Mouse (Mus musculus): ENCODE results near the gene Gamt. TPM values are rescaled to one million over a fixed set of nuclear protein-coding genes. Genes with fewer than 3 reads are reported as not detected.
"Not testable (repeated sequence)": the region's sequence is repeated elsewhere in the genome, so short reads cannot be mapped to it uniquely, and the experiment has no call there.

Gamt gene
- total RNA-seq, 2 experiments from 2014 or later = 8.9 to 14.8 TPM

DNA sequence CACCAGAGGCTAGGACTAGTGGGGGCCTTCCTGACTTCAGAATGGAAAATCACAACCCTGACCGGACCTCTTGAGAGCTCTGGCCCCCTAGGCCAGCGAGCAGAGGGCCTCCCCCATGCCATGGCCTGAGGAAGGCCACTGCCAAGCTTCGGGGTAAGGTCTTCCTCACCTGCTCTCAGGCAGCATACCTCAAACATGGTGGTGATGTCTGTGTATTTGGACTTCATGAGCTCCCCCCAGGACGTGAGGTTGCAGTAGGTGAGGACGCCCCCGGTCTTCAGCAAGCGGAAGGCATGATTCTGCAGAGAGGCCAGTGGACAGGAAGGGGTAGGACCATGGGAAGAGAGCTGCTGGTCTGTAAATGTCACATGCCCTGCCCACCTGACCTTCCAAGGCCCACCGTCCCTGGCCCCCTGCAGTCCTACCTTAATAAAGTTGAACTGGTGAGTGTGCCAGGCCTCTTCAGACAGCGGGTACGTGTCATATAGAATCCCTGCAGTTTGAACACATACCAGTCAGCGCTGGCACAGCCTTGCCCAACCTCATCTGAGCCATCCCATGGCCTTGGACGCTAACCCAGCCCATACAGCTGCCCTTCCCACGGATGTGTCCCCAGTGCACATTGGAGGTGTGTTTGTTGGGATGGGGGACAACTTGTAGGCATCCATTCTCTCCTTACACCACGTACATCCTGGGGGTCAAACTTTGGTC, 1.9 kb downstream of the Gamt start:
- no peak for DNase-seq

DNA sequence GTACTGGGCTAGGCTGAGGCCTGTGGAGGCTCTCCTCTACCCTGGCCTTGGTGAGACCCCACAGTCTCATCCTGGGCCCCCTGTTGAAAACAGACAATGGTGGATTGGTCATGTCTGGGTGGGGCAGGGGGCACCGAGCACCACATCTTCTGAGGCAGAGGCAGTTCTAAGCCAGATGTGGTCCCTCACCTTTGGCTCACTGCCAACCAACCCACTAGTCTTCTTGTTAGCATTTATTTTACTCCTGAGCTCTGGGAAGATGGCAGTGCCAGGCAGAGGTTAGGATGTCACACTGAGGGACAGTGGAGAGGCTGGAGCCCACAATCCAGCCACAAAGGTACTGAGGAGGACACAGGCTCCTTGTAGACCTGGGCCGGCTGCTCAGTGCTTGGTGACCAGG, 2.9 kb downstream of the Gamt start:
- no peak for DNase-seq

DNA sequence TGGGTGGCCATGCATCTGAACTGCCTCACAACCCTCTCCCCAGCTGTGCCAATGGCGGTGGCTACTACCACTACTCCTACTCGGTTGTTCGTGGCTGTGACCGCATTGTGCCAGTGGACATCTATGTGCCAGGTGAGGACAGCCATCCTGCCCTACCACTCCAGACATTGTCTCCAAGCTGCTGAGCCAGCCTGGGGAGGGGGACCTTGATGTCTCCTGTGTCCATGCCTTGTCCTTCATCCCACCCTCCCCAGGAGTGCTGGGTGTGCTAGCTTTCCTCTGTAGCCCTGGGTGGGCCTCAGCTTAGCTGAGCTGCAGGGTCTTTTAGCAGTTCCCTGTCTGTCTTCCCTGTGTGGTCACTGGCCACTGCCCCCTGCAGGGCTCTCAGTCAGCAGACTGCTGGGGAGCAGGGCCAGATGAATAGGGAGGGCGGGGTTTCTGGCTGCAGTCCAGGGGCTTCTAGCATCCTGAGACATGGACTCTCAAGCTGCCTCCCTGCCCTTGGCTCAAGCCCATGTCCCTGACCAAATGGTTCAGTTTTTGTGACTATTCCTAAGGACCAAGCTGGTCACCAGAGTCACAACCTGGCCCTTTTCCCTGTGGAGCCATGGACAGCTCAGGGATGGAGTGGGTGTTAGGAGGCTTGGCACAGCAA, 4.8 kb downstream of the Gamt start:
- DNase-seq = no peak

- DNase-seq = no peak
Observed at GRCm38 (mm10) chr10:80254331-80255297, 6.2 kb downstream of the Gamt start.

GRCm38 (mm10) chr10:80253551-80253950, 7.3 kb downstream of the Gamt start:
- no peak for DNase-seq

GRCm38 (mm10) chr10:80252493-80253274, 8.1 kb downstream of the Gamt start:
- DNase-seq = peak; percentile 67 to 76

GRCm38 (mm10) chr10:80252011-80252410, 8.8 kb downstream of the Gamt start:
- no peak for DNase-seq

DNA sequence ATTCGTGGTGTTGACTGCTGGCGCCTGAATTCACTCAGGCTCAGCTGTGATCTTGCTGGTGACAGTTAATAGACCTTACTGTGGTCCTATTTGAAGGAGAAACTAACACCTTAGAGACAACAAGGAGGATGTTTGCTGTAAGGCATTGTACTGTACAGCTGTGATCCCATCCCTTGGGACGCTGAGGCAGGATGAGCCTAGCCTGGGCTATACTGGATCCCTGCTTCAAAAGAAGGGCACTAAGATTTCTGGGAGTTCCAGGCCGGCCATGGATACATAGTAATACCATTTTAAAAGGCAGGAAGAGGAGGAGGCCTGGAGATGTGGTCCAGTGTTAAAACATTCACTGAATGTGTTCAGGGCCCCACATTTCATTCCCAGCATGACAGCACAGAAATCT, 10.2 kb downstream of the Gamt start:
- DNase-seq = no peak

GRCm38 (mm10) chr10:80250059-80250458, 10.8 kb downstream of the Gamt start:
- DNase-seq = no peak

GRCm38 (mm10) chr10:80248971-80249640, 11.7 kb downstream of the Gamt start, which contains the start of gene Ndufs7:
Gene Ndufs7, plus strand, starts transcription at chr10:80249121.
- peak; percentile 96 to 99 for DNase-seq

- DNase-seq = not testable (repeated sequence)
Observed at GRCm38 (mm10) chr10:80248437-80248836, 12.4 kb downstream of the Gamt start.

- DNase-seq = no peak
Observed at GRCm38 (mm10) chr10:80247849-80248248, 13.0 kb downstream of the Gamt start.

DNA sequence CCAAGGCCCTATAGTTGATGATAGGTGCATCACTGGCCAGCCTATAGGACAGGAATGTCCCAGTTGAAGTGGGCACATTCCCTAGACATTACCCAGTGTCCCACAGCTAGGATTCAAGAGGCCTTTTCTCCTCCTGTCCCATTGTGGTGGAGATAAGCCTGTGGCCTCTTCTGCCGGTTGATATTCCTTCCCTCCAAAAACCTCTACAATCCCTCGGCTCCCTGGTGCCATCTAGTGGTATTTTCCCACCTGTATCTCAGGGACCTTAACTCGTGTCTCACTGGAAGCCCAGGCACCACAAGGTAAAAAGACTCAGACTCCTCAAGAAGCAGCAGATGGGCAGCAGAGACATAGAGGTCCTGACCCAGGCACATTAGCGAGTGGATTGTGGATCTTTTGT, 15.2 kb downstream of the Gamt start:
- peak; percentile 82 to 92 for DNase-seq

DNA sequence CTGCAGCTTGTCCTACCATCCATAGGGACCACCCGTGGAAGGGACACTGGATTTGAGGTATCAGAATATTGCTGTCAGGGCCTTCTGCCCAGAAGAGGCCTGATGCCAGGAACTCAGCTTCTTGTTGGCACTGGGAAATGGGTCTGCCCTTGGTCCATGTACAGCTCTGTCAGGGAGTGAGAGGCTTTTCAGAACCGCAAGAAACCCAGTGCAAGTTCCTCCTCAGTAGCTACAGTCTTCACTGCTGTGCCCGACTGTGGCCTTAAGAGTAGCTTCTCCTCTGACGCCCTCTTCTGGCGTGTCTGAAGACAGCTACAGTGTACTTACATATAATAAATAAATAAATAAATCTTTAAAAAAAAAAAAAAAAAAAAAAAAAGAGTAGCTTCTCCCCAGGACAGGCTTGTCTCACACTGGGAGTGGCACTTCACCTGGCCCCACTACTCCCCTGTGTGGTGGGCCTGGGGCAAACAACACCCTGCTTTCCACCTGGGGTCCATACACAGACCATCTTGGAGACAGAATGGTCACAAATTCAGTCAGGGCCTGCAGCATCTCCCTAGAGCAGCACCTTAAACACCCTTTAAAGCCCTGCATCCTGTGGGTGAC, 15.9 kb downstream of the Gamt start:
- DNase-seq = peak in 1 of 2 experiments; percentile 22

DNA sequence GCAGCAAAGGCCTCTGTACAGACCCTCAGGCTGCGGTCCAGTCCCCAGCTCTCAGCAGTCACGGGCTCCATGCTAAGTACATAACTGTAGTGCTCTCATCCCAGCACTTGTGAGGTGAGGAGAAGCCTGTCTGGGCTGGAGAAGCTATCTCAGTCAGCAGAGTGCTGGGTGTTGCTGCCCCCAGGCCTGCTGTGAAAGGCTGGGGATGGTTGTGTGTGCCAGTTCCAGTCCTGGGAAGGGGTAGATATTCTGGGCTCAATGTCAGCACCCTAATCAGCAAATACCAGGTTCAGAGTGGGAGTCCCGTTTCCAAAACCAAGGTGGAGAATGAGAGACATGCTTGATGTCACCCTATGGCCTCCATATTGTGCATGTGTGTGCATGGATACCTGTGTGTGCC, 18.2 kb downstream of the Gamt start:
- DNase-seq = no peak

GRCm38 (mm10) chr10:80242088-80242487, 18.7 kb downstream of the Gamt start:
- no peak for DNase-seq

GRCm38 (mm10) chr10:80239791-80240190, 21.0 kb downstream of the Gamt start:
- DNase-seq = no peak

DNA sequence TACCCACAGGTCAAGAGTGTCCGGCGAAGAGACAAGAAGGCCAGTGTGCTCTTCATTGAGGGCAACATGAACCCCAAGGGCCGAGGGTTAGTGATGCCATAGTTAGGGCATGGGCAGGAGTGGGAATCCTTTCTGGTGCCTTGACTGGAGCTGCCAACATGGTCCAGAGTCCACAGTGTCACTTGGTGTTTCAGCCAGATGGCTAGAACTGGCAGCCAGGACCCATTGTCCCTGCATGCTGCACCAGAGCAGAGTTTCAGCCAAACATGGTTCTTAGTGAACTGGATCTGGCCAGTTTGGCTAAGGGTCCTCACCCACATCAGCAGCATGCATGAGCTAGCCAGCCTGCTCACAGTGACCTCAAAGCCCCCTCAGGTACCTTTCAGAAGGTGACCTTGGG, 22.5 kb downstream of the Gamt start:
- no peak for DNase-seq

DNA sequence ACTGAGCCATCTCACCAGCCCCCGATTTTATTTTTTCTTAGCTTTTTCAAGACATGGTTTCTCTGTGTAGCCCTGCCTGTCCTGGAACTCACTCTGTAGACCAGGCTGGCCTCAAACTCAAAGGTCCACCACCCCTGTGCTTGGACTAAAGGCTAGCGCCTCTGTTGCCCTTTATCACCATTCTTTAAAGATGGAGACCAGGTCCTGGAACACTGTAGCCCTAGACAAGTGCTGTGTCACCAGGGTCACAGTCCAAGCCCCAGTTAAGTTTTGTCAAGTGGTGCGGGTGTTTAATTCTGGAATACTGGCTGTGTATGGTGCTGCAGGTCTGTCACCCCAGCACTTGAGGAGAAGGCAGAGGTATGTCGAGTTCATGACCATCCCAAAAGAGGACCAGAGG, 23.8 kb downstream of the Gamt start:
- no peak for DNase-seq

GRCm38 (mm10) chr10:80236145-80236825, 24.5 kb downstream of the Gamt start:
- no peak for DNase-seq
